Mouse (Mus musculus): ENCODE measurements around the gene Arhgap36. TPM values are rescaled to one million over a fixed set of nuclear protein-coding genes. Genes with fewer than 3 reads are reported as not detected.
A peak's percentile ranks its signal among the peaks of the same experiment; 100 is the strongest.

Arhgap36 gene
- polyA plus RNA-seq (2015; fragmentation: Nextera tagmentation; extraction: Ambion mirVana) = 15.8 and 72.5 TPM in 2 replicates

DNA sequence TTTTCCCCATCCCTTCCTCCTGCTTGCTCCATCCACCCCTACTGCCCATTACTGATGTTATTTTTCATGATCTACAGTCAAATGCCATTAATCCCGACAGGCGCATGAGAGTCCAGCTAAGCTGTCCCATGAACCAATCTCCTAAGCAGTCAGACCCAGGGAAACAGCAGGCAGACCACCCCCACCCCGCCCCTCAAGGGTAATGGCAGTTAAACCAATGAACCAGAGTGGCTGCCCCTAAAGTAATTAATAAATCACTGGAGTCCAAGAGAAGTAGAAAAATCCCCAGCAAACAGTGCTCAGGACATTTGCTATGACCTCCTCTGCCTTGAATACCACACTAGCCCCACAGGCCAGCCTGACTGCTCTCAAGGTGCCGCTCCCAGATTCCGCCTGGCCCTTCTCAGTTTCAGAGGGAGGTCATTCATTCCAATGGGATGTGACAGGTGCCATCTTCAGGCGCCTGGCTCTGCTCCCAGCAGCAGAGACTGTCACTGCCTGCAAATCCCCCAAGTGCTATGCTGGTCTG lies at the start of gene Arhgap36:
Gene Arhgap36 (plus strand): TSS at position 504 of the 529 bp plus-strand sequence.
- Histone ChIP-seq H3K9me3 (no peaks in the 10 kb centered on the region), H3K27ac (no peak within 1 kb of the TSS), H3K4me2 (no peak within 1 kb of the TSS), H3K4me1 (no peaks in the 10 kb centered on the region), H3K36me3 (no peaks in the 10 kb centered on the region), H3K4me3 (no peak within 1 kb of the TSS), H3K27me3 (no peaks in the 10 kb centered on the region), H3K9ac (no peak within 1 kb of the TSS)
- no peak for ATAC-seq (ENCODE audit: insufficient number of reproducible peaks, low FRiP score, low TSS enrichment, low read depth)
- 57% methylated on average over 6 of the region's 6 CpGs for WGBS

DNA sequence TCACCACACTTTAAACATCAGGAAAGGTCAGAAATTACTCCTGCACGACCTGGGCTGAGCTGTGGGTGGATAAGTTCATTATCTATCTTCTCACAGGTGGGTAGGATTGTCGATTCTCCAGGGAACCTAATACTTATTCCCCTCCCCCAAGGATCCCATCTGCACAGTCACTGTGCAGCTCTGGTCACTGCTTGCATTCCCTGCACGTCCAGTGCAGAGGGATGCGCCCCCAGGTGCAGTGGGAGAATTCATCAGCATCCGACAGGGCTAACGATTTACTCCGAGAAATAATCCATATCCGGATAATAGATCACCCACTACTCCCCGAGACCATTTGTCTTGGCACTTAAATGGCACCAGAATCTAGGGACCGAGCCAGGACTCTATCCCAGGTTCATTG lies 6.0 kb upstream of the Arhgap36 start:
- 64% methylated on average over 10 of the region's 10 CpGs for WGBS
- H3K4me3 ChIP-seq = no peak overlapping the region
- no peak overlapping the region for H3K4me2 ChIP-seq
- no peak overlapping the region for H3K9ac ChIP-seq
- H3K36me3 ChIP-seq = no peaks in the 10 kb centered on the region
- ATAC-seq (ENCODE audit: insufficient number of reproducible peaks, low FRiP score, low TSS enrichment, low read depth) = no peak
- no peaks in the 10 kb centered on the region for H3K9me3 ChIP-seq
- no peak overlapping the region for H3K27ac ChIP-seq
- no peaks in the 10 kb centered on the region for H3K27me3 ChIP-seq
- no peaks in the 10 kb centered on the region for H3K4me1 ChIP-seq

DNA sequence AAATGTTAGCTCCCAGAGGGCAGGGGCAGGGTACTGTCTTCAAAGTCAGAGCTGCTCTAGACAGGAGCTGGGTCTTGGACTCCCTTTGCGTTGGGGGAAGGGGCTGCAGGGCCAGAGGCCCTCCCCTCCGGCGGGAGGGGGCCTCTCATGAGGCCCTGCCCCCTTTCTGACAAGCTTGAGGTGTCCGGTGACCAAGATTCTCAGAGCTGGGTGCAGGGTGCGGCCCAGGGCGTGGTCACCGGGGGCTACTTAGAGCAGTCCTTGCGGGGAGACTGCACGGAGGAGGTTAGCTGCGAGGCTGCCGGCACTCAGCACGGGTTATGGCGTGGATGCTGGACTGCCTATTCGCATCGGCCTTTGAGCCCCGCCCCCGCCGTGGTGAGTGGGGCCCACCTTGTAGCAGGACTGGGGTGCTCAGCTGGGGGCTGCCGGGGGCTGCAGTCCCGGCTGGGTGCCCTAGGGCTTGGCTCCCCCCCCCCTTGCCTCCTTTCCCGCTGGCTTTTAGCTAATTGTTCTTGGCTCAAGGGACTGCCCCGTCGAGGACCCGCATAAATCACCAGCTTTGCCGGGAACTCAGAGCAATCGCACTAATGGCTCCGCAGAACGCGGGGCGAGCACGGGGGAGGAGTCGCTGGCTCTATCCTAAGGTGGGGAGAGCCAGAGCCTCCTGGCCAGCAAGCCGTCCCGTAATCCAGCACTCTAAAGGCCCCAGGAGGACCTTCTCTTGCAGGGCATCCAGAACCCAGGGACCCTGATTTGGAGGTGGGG lies 6.7 kb downstream of the Arhgap36 start:
- Histone ChIP-seq H3K4me3 (peak overlapping the region; percentile 35), H3K27ac (no peak overlapping the region), H3K9ac (no peak overlapping the region), H3K4me1 (0 out of 2 replicates have a peak, but pooled peaks cover 3% of the 10 kb centered on the region), H3K9me3 (no peaks in the 10 kb centered on the region), H3K36me3 (no peaks in the 10 kb centered on the region), H3K4me2 (peak overlapping the region; percentile 66), H3K27me3 (peaks cover 6% of the 10 kb centered on the region; the same call in 1 of the 2 replicates)
- ATAC-seq (ENCODE audit: insufficient number of reproducible peaks, low FRiP score, low TSS enrichment, low read depth) = no peak
- WGBS = 16% methylated on average over 21 of the region's 34 CpGs

DNA sequence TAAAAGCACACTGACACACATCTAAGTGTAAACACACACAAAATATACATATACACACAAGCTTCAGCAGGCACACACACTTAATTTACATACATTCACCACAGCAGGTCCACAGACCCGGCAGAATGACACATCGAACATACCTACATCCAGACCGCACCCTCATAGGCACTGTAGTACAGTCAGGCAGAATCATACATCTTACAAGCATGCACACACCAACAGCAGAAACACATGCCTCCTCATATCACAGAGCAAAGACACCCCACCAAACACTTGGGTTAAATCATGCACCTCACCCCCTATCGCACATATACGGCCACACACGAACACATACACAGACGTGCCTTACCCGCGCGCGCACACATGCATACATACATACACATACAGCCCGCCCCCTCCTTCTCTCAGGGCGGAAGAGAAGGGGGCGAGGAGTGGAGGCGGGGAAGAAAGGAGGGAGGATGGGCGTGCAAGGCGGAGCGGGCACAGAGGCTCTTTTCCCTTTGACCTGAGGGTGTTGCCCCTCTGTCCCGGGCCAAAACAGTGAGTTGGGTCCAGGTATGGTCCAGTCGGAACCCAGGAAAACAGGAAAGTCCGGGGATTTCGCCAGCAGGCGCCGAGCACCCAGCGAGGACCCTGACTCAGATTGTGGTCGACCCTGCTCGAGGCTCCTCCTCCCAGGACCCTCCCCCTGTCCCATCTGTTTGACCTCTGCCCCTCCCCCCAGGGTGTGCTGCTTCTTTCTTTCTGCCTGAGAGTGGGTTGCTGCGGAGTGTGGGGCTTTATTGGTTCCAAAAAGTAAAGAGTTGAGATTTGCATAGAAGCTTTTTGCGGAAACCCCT lies 16.4 kb downstream of the Arhgap36 start:
- ATAC-seq (ENCODE audit: insufficient number of reproducible peaks, low FRiP score, low TSS enrichment, low read depth) = no peak

DNA sequence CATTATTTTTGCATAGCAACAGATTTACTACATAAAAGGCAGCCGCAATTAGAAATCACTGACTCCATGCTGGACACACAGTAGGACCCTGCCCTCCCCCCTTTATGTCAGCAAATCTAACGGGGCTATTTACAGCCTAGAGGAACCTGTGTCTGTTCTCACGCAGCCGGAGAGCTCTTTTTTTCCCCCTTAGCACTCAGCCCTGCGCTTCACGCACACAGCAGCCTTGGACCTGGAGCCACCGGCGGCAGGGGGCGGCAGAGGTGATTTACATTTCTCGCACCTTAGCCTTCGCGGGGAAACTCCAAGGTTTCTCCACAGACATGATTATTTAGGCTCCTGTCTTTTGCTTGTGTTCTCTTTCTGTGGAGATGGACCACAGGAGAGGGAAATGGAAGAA lies 17.1 kb downstream of the Arhgap36 start:
- H3K9me3 ChIP-seq = no peaks in the 10 kb centered on the region
- WGBS = 12% methylated on average over 12 of the region's 12 CpGs
- peak overlapping the region; percentile 33 for H3K4me3 ChIP-seq
- no peak for ATAC-seq (ENCODE audit: insufficient number of reproducible peaks, low FRiP score, low TSS enrichment, low read depth)
- H3K27ac ChIP-seq = no peak overlapping the region
- H3K36me3 ChIP-seq = no peaks in the 10 kb centered on the region
- peak overlapping the region; percentile 56 for H3K4me2 ChIP-seq
- no peak overlapping the region for H3K9ac ChIP-seq
- peaks cover 6% of the 10 kb centered on the region; the same call in 1 of the 2 replicates for H3K27me3 ChIP-seq
- H3K4me1 ChIP-seq = 0 out of 2 replicates have a peak, but pooled peaks cover 3% of the 10 kb centered on the region

More for the DNA sequence above, 16.4 kb downstream of the Arhgap36 start:
- no peak overlapping the region for H3K27ac ChIP-seq
- H3K9ac ChIP-seq = no peak overlapping the region
- 21% methylated on average over 28 of the region's 29 CpGs for WGBS
- H3K9me3 ChIP-seq = no peaks in the 10 kb centered on the region
- peak overlapping the region; percentile 56 for H3K4me2 ChIP-seq
- peak overlapping the region; percentile 33 for H3K4me3 ChIP-seq
- H3K4me1 ChIP-seq = 0 out of 2 replicates have a peak, but pooled peaks cover 3% of the 10 kb centered on the region
- H3K36me3 ChIP-seq = no peaks in the 10 kb centered on the region
- peaks cover 4% of the 10 kb centered on the region; the same call in 1 of the 2 replicates for H3K27me3 ChIP-seq

DNA sequence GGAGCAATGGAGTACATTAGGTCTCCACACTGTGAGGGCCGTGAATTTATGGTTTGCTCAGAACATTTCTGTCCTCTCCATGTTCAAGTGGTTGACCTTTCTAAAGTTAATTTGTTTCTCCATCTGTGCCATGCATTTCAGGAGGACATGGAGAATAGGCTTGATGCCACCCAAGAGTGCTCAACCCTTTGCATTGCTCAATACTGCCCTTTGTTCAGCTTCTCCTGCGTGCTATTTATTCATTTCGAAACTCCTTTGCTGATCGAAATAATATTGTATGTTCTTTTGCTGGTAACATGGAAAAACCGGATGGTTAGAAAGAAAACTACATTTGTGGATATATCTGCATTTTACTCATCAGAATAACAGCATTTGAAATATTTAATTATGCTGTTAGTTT lies 25.4 kb downstream of the Arhgap36 start:
- Histone ChIP-seq H3K4me2 (no peak overlapping the region), H3K4me1 (peaks cover 3% of the 10 kb centered on the region; the same call in 1 of the 2 replicates), H3K36me3 (no peaks in the 10 kb centered on the region), H3K27me3 (peaks cover 19% of the 10 kb centered on the region), H3K4me3 (no peak overlapping the region), H3K9ac (no peak overlapping the region), H3K27ac (no peak overlapping the region), H3K9me3 (no peaks in the 10 kb centered on the region)
- WGBS = 87% methylated on average over 5 of the region's 5 CpGs
- no peak for ATAC-seq (ENCODE audit: insufficient number of reproducible peaks, low FRiP score, low TSS enrichment, low read depth)

DNA sequence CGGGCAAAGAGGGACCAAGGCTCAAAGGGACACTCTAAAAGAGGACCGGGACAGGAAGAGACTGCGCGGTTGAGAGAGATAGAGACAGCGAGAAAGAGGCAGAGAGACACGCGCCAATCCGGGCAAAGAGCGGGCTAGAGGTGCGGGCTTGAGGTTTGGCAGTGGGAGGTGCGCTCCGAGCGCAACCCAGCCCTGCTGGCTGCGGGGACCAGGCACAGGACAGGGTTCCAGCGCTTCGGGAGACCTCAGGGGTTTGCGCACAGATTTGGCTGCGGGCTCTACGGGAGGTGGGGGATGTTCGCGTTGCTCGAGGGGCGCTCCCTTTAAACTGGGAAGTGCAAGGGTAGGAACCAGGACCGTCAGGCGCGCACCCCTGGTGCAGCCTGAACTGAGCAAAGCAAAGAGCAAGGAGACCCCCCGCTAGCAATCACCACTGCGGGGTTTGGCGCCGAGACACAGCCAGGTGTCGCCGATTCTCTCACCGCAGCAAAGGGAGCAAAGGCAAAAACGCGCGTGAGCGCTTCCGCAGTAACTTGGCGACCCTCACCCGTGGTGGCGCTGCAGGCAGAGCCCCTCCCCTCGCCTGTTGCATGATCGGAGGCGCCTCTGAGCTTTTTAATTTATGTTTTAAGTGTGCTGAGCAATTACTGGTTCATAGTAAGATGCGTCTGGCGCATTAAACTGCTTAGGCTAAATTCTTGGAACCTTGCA lies 30.1 kb downstream of the Arhgap36 start:
- Histone ChIP-seq H3K9me3 (no peaks in the 10 kb centered on the region), H3K27ac (no peak overlapping the region), H3K4me2 (peak overlapping the region; percentile 50), H3K36me3 (no peaks in the 10 kb centered on the region), H3K9ac (no peak overlapping the region), H3K4me3 (peak overlapping the region; percentile 28), H3K27me3 (peaks cover 28% of the 10 kb centered on the region), H3K4me1 (peaks cover 3% of the 10 kb centered on the region; the same call in 1 of the 2 replicates)
- ATAC-seq (ENCODE audit: insufficient number of reproducible peaks, low FRiP score, low TSS enrichment, low read depth) = no peak
- 19% methylated on average over 46 of the region's 46 CpGs for WGBS

Other genes with a start within 250 kb of the Arhgap36 start
- gene Enox2, start 175.7 kb upstream of the Arhgap36 start, polyA plus RNA-seq (2015; fragmentation: Nextera tagmentation; extraction: Ambion mirVana) = 5.7 and 6.1 TPM in 2 replicates
- gene Olfr1320, start 208.4 kb downstream of the Arhgap36 start, polyA plus RNA-seq (2015; fragmentation: Nextera tagmentation; extraction: Ambion mirVana) = not detected in 2 replicates

Data from limb, embryonic 15.5 days (tissue).